Comparison of ENCODE assay signal across 34 mouse cellular contexts in genomic region chr13:24822663-24823343, GRCm38 (mm10). TPM values are rescaled to one million over a fixed set of nuclear protein-coding genes. Genes with fewer than 3 reads are reported as not detected.
DNase-seq lines count a peak whose midpoint lies in the region; ATAC-seq and TF ChIP-seq lines count a peak whose summit lies in the region.
"Had no signal": no experiment of that assay in that cellular context is flagged by ENCODE, and none has a peak within 500 bp of the region (broad histone marks: within the 10 kb centered on the region; RNA-seq: fewer than 3 reads in every experiment).

No protein-coding gene starts in this region.

- no peak overlapping the region for H3K4me3 ChIP-seq in heart, adult 2 months
- no peak overlapping the region for H3K4me3 ChIP-seq in heart, embryonic 10.5 days
- H3K4me3 ChIP-seq in lung, postnatal 0 days (ENCODE audit: low read depth, low read length), result no peak overlapping the region
- H3K4me3 ChIP-seq: embryonic facial prominence, embryonic 10.5 days; embryonic facial prominence, embryonic 15.5 days; heart, embryonic 13.5 days; kidney, embryonic 15.5 days; liver, embryonic 12.5 days; neural tube, embryonic 15.5 days had no signal

- ATAC-seq in lung, postnatal 0 days, result no peak
- ATAC-seq: forebrain, postnatal 0 days; inflammation-experienced regulatory T-cells, adult 6 months; liver, embryonic 12.5 days; liver, postnatal 0 days had no signal

- H3K27me3 ChIP-seq in heart, adult 2 months (ENCODE audit: control insufficient read depth, insufficient read depth, low read length), result no peaks in the 10 kb centered on the region
- H3K27me3 ChIP-seq in heart, embryonic 10.5 days (ENCODE audit: insufficient read depth, poor library complexity, severe bottlenecking), result no peaks in the 10 kb centered on the region
- no peaks in the 10 kb centered on the region for H3K27me3 ChIP-seq in lung, postnatal 0 days (replicated peaks; ENCODE audit: insufficient read depth, low read length)
- H3K27me3 ChIP-seq: embryonic facial prominence, embryonic 15.5 days; heart, embryonic 13.5 days; kidney, embryonic 15.5 days; liver, embryonic 12.5 days; neural tube, embryonic 15.5 days had no signal

- no peaks in the 10 kb centered on the region for H3K79me2 ChIP-seq in heart, adult 2 months (replicated peaks; ENCODE audit: control insufficient read depth, insufficient read depth, low read length)

- WGBS in heart, adult 2 months, result 49% methylated on average over 16 of the region's 16 CpGs
- 84% methylated on average over 16 of the region's 16 CpGs for WGBS in heart, embryonic 10.5 days
- WGBS in lung, postnatal 0 days, result 82% methylated on average over 16 of the region's 16 CpGs

- peaks cover 5% of the 10 kb centered on the region; the same call in 1 of the 2 replicates for H3K36me3 ChIP-seq in heart, adult 2 months (ENCODE audit: control insufficient read depth, insufficient read depth, low read length)
- H3K36me3 ChIP-seq in heart, embryonic 10.5 days, result peaks cover 19% of the 10 kb centered on the region
- 0 out of 2 replicates have a peak, but pooled peaks cover 6% of the 10 kb centered on the region for H3K36me3 ChIP-seq in lung, postnatal 0 days (ENCODE audit: insufficient read depth, low read length)
- H3K36me3 ChIP-seq: neural tube, embryonic 15.5 days had no signal

- H3K9ac ChIP-seq in heart, adult 2 months (ENCODE audit: low read depth, low read length), result no peak overlapping the region
- no peak overlapping the region for H3K9ac ChIP-seq in lung, postnatal 0 days (replicated peaks; ENCODE audit: low read depth)
- H3K9ac ChIP-seq: embryonic facial prominence, embryonic 15.5 days; forebrain, postnatal 0 days; heart, embryonic 13.5 days; hindbrain, embryonic 14.5 days; kidney, embryonic 15.5 days; liver, embryonic 12.5 days; liver, postnatal 0 days; neural tube, embryonic 15.5 days had no signal

- H3K27ac ChIP-seq in heart, adult 2 months, result no peak overlapping the region; the same call in 1 of the 2 replicates
- H3K27ac ChIP-seq in heart, embryonic 10.5 days, result no peak overlapping the region
- no peak overlapping the region for H3K27ac ChIP-seq in lung, postnatal 0 days (ENCODE audit: low read length)
- H3K27ac ChIP-seq: embryonic facial prominence, embryonic 10.5 days; embryonic facial prominence, embryonic 15.5 days; heart, embryonic 13.5 days; hindbrain, embryonic 14.5 days; kidney, embryonic 15.5 days; liver, embryonic 12.5 days; neural tube, embryonic 15.5 days had no signal

- TF ChIP-seq POLR2A in heart, adult 2 months (IDR thresholded peaks at IDR 0.05; ENCODE audit: insufficient read depth, low read depth, low read length), result no peak

- intact Hi-C loops in heart, adult 2 months (cut with DNase I), result no loop called here

- no peaks in the 10 kb centered on the region for H3K9me3 ChIP-seq in heart, embryonic 10.5 days
- H3K9me3 ChIP-seq in lung, postnatal 0 days (ENCODE audit: low read length), result no peaks in the 10 kb centered on the region
- H3K9me3 ChIP-seq: embryonic facial prominence, embryonic 10.5 days; embryonic facial prominence, embryonic 15.5 days; heart, embryonic 13.5 days; kidney, embryonic 15.5 days; liver, embryonic 12.5 days; neural tube, embryonic 15.5 days had no signal

- no peak overlapping the region for H3K4me2 ChIP-seq in lung, postnatal 0 days (replicated peaks; ENCODE audit: low read depth, low read length)
- H3K4me2 ChIP-seq: embryonic facial prominence, embryonic 15.5 days; heart, embryonic 13.5 days; hindbrain, embryonic 14.5 days; kidney, embryonic 15.5 days; liver, embryonic 12.5 days; neural tube, embryonic 15.5 days had no signal

- peaks cover 6% of the 10 kb centered on the region for H3K4me1 ChIP-seq in heart, adult 2 months (ENCODE audit: control insufficient read depth, insufficient read depth, low read length)
- H3K4me1 ChIP-seq in heart, embryonic 10.5 days, result peaks cover 16% of the 10 kb centered on the region; the same call in 1 of the 2 replicates
- no peaks in the 10 kb centered on the region for H3K4me1 ChIP-seq in lung, postnatal 0 days (ENCODE audit: insufficient read depth, low read depth, low read length)
- H3K4me1 ChIP-seq: embryonic facial prominence, embryonic 10.5 days; embryonic facial prominence, embryonic 15.5 days; kidney, embryonic 15.5 days; liver, embryonic 12.5 days; neural tube, embryonic 15.5 days had no signal

- 0 out of 2 replicates have a peak, but pooled peaks have one; percentile 49 for TF ChIP-seq EP300 in heart, adult 2 months (IDR thresholded peaks at IDR 0.05; ENCODE audit: insufficient read depth, low read depth, low read length)
- no peak for TF ChIP-seq EP300 in lung, postnatal 0 days (IDR thresholded peaks at IDR 0.05)

- DNase-seq in heart, adult 2 months, result peak in 1 of 2 experiments; percentile 25
- no peak for DNase-seq in heart, embryonic 10.5 days (ENCODE audit: low spot score)
- peak; percentile 71 for DNase-seq in brain, adult 2 months (ENCODE audit: low read depth, low spot score)
- peak; percentile 66 to 87 for DNase-seq in layer of hippocampus, adult 18-20 months (ENCODE audit: low spot score in 2 of 2)
- DNase-seq in layer of hippocampus, postnatal 36 days, result peak; percentile 70 to 71
- no peak for DNase-seq in kidney, adult 9 months
- DNase-seq in lung, postnatal 0 days (ENCODE audit: low spot score), result no peak
- DNase-seq: adrenal gland, adult 8-10 months; B cell, adult 2 months; cerebellum, adult 2 months; cerebellum, postnatal 14 days; forebrain, postnatal 0 days; gastrocnemius, postnatal 14 days; heart, postnatal 10 days; kidney, adult 11 months; kidney, postnatal 25 days; left cerebral cortex, postnatal 4 days; liver, postnatal 0 days; lung, postnatal 14 days; midbrain, embryonic 14.5 days; retina, postnatal 1 day; right cerebral cortex, postnatal 14 days; thymus, adult 18-20 months; thymus, postnatal 25 days had no signal

- no peak for TF ChIP-seq CTCF in heart, adult 2 months (IDR thresholded peaks at IDR 0.05)
- no peak for TF ChIP-seq CTCF in lung, postnatal 0 days (IDR thresholded peaks at IDR 0.05)

RNA-seq across cellular contexts. Expression of gene Acot13, which starts 8.5 kb away (rescaled TPM):
- 100 to 1,000 TPM; 383 to 456 TPM for total RNA-seq in heart, adult 2 months (2021)
- polyA plus RNA-seq in heart, adult 2 months (2012; rRNA removed), result 365 and 457 TPM in 2 replicates
- 116 and 174 TPM in 2 replicates for polyA plus RNA-seq in heart, embryonic 10.5 days (2016; fragmentation: Nextera tagmentation; extraction: Ambion mirVana)
- total RNA-seq in layer of hippocampus, adult 18-20 months (2021), result 100 to 1,000 TPM; 119 to 124 TPM
- total RNA-seq in layer of hippocampus, postnatal 36 days (2021), result 100 to 1,000 TPM; 109 to 111 TPM
- 87.2 and 92.5 TPM in 2 replicates for polyA plus RNA-seq in lung, postnatal 0 days (2015; fragmentation: Nextera tagmentation; extraction: Ambion mirVana)

RNA-seq across cellular contexts. Expression of gene Tdp2, which starts 8.7 kb away (rescaled TPM):
- total RNA-seq in heart, adult 2 months (2021), result 10 to 100 TPM; 12.0 to 13.1 TPM
- polyA plus RNA-seq in heart, adult 2 months (2012; rRNA removed), result 8.0 and 14.5 TPM in 2 replicates
- 39.7 and 57.2 TPM in 2 replicates for polyA plus RNA-seq in heart, embryonic 10.5 days (2016; fragmentation: Nextera tagmentation; extraction: Ambion mirVana)
- 10 to 100 TPM; 19.5 to 20.1 TPM for total RNA-seq in layer of hippocampus, adult 18-20 months (2021)
- 10 to 100 TPM; 20.9 to 23.7 TPM for total RNA-seq in layer of hippocampus, postnatal 36 days (2021)
- 20.8 and 21.2 TPM in 2 replicates for polyA plus RNA-seq in lung, postnatal 0 days (2015; fragmentation: Nextera tagmentation; extraction: Ambion mirVana)

RNA-seq across cellular contexts. Expression of gene BC005537, which starts 21.3 kb away (rescaled TPM):
- total RNA-seq in heart, adult 2 months (2021), result 100 to 1,000 TPM; 111 to 126 TPM
- 30.7 and 50.1 TPM in 2 replicates for polyA plus RNA-seq in heart, adult 2 months (2012; rRNA removed)
- polyA plus RNA-seq in heart, embryonic 10.5 days (2016; fragmentation: Nextera tagmentation; extraction: Ambion mirVana), result 8.0 and 10.4 TPM in 2 replicates
- total RNA-seq in layer of hippocampus, adult 18-20 months (2021), result 100 to 1,000 TPM; 136 to 142 TPM
- 100 to 1,000 TPM; 162 to 176 TPM for total RNA-seq in layer of hippocampus, postnatal 36 days (2021)
- polyA plus RNA-seq in lung, postnatal 0 days (2015; fragmentation: Nextera tagmentation; extraction: Ambion mirVana), result 18.5 and 20.8 TPM in 2 replicates

RNA-seq across cellular contexts. Expression of gene D130043K22Rik, which starts 22.1 kb away (rescaled TPM):
- total RNA-seq in heart, adult 2 months (2021), result under 1 TPM in 1 of 2 experiments, not detected in 1; 0.05 TPM
- 0.04 TPM in 1 of 2 replicates, not detected in the other for polyA plus RNA-seq in heart, adult 2 months (2012; rRNA removed)
- 0.14 and 0.15 TPM in 2 replicates for polyA plus RNA-seq in heart, embryonic 10.5 days (2016; fragmentation: Nextera tagmentation; extraction: Ambion mirVana)
- total RNA-seq in layer of hippocampus, adult 18-20 months (2021), result 10 to 100 TPM; 24.6 to 26.1 TPM
- 10 to 100 TPM; 26.8 to 28.0 TPM for total RNA-seq in layer of hippocampus, postnatal 36 days (2021)
- polyA plus RNA-seq in lung, postnatal 0 days (2015; fragmentation: Nextera tagmentation; extraction: Ambion mirVana), result 0.33 and 0.35 TPM in 2 replicates
- total RNA-seq: gastrocnemius, postnatal 14 days; granulocyte monocyte progenitor cell, adult 5-6 weeks; heart, postnatal 10 days; hematopoietic stem cell, adult 5-6 weeks had no signal

Comparison
In these comparisons a context has a peak if more than half of its experiments do, and no peak if none do; other contexts are left out.
1. DNase-seq: peak in brain, adult 2 months (single experiment), layer of hippocampus, adult 18-20 months (2 of 2) and layer of hippocampus, postnatal 36 days (2 of 2); none in heart, embryonic 10.5 days (single experiment), kidney, adult 9 months (single experiment) and lung, postnatal 0 days (single experiment).